Mouse (Mus musculus) forebrain, embryonic 11.5 days (tissue): ENCODE data around the gene Fam155a. TPM values are rescaled to one million over a fixed set of nuclear protein-coding genes. Genes with fewer than 3 reads are reported as not detected.

Source experiments
- ATAC-seq: fragments of 200-750 bp; cut with Nextera tagmentation; replicated peaks from 2 replicates; pipeline ENCODE4 v1.8.0; 2017; ENCODE audit warnings: moderate TSS enrichment; ENCODE audit not compliant: low FRiP score
- DNase-seq: peaks from one replicate; pipeline ENCODE4 v3.0.0-alpha.2; 2017; ENCODE audit warnings: low spot score
- H3K27ac ChIP-seq: fragments of 300-500 bp; sonication (generic); 2 replicates; pipeline ENCODE4 v1.5.1; 2014; ENCODE audit warnings: low read depth, low read length
- H3K27me3 ChIP-seq: fragments of 300-500 bp; sonication (generic); 2 replicates; pipeline ENCODE4 v1.6.1; 2014; ENCODE audit warnings: mild to moderate bottlenecking, low read length, mixed read lengths; ENCODE audit not compliant: control insufficient read depth, insufficient read depth
- H3K36me3 ChIP-seq: fragments of 300-500 bp; sonication (generic); 2 replicates; pipeline ENCODE4 v1.6.1; 2014; ENCODE audit warnings: mild to moderate bottlenecking, low read length, moderate library complexity, mixed read lengths; ENCODE audit not compliant: control insufficient read depth, insufficient read depth
- H3K4me1 ChIP-seq: fragments of 300-500 bp; sonication (generic); replicated peaks from 2 replicates; pipeline ENCODE4 v1.6.1; 2014; ENCODE audit warnings: low read length, mixed read lengths; ENCODE audit not compliant: control insufficient read depth, insufficient read depth
- H3K4me2 ChIP-seq: fragments of 300-500 bp; sonication (generic); 2 replicates; pipeline ENCODE4 v1.6.1; 2014; ENCODE audit warnings: low read depth, mild to moderate bottlenecking, low read length, moderate library complexity, mixed read lengths; ENCODE audit not compliant: severe bottlenecking
- H3K4me3 ChIP-seq: fragments of 300-500 bp; sonication (generic); 2 replicates; pipeline ENCODE4 v1.5.1; 2014; ENCODE audit warnings: low read depth, low read length
- H3K9ac ChIP-seq: fragments of 300-500 bp; sonication (generic); 2 replicates; pipeline ENCODE4 v1.6.1; 2014; ENCODE audit warnings: low read length
- H3K9me3 ChIP-seq: fragments of 300-500 bp; sonication (generic); 2 replicates; pipeline ENCODE4 v1.6.1; 2016; ENCODE audit warnings: low read length, mixed read lengths; ENCODE audit not compliant: control insufficient read depth
- WGBS: fragments of 180-500 bp; shearing (Covaris S2); extraction: QIAGEN DNeasy Blood & Tissue Kit; methylation state at CpG from one replicate; pipeline ENCODE4 v1.1.7; 2014; 5-methylcytosine and 5-hydroxymethylcytosine counted together
- polyA plus RNA-seq: library from polyadenylated mRNA; unstranded; fragments of >200 nt; fragmentation: Nextera tagmentation; extraction: Ambion mirVana; gene quantifications from 2 replicates; pipeline ENCODE4 v1.2.1, GENCODE M21; 2014

The Fam155a gene
- polyA plus RNA-seq, 1 experiment from 2014 or later, result 3.4 TPM

DNA sequence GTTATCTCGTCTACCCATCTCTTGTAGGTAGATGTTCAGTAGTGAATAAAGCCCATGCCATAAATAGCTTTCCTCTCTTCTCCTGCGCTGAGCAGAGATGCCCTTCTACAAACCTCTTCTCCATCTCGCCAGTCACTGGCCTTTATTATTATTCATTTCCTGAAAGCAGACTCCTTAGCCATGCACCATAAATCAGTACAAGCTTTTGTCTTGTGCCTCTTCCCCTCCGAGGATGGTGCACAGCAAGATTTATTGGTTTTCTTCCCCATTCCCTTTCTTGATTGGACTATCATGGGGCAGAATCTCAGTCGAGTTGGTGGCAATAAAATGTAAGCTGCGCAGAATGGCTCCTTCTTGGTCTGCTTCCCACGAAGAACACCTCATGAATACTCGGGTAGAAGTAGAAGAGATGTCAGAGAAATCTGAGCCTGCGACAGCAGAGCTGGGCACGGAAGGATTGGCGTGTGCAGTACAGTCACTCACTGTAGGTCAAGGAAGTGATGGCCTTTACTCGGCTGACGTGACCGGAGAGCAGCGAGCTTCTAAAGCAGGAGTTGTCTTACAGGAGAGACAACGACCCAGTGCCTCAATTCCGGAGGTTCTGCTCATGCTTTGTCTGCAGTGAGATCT is 590.2 kb downstream of the Fam155a start:
- H3K4me3 ChIP-seq, result no peak overlapping the region
- no peak for DNase-seq
- H3K9ac ChIP-seq, result no peak overlapping the region
- no peaks in the 10 kb centered on the region for H3K36me3 ChIP-seq
- H3K9me3 ChIP-seq, result no peaks in the 10 kb centered on the region
- no peak overlapping the region for H3K27ac ChIP-seq
- ATAC-seq, result no peak
- H3K4me1 ChIP-seq, result no peaks in the 10 kb centered on the region
- 93% methylated on average over 17 of the region's 17 CpGs for WGBS
- no peak overlapping the region for H3K4me2 ChIP-seq
- H3K27me3 ChIP-seq, result no peaks in the 10 kb centered on the region

DNA sequence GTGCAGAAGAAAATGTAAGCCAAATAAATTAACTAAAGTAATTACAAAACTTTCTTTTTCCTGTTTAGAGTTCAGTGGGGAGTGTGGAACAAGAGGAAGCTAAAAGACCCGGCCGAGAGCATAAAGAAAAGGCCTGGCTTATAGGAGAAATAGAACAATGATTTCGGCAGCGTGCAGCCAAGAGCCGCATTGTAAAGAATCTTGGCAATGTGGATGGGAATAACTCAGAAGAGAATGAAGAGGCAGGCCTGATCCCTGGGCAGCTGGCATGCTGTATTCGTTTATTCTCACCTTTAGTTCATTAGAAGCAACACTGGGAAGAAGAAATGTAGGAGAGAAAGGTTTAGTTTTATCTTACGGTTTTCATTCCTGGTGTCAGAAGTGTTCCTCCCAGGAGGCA is 594.0 kb downstream of the Fam155a start:
- no peak overlapping the region for H3K27ac ChIP-seq
- H3K27me3 ChIP-seq, result no peaks in the 10 kb centered on the region
- no peaks in the 10 kb centered on the region for H3K9me3 ChIP-seq
- no peaks in the 10 kb centered on the region for H3K36me3 ChIP-seq
- H3K4me2 ChIP-seq, result no peak overlapping the region
- H3K4me3 ChIP-seq, result no peak overlapping the region
- ATAC-seq, result no peak
- H3K4me1 ChIP-seq, result no peaks in the 10 kb centered on the region
- whole genome bisulfite sequencing, result 43% methylated on average over 7 of the region's 7 CpGs
- no peak overlapping the region for H3K9ac ChIP-seq
- DNase-seq, result no peak

DNA sequence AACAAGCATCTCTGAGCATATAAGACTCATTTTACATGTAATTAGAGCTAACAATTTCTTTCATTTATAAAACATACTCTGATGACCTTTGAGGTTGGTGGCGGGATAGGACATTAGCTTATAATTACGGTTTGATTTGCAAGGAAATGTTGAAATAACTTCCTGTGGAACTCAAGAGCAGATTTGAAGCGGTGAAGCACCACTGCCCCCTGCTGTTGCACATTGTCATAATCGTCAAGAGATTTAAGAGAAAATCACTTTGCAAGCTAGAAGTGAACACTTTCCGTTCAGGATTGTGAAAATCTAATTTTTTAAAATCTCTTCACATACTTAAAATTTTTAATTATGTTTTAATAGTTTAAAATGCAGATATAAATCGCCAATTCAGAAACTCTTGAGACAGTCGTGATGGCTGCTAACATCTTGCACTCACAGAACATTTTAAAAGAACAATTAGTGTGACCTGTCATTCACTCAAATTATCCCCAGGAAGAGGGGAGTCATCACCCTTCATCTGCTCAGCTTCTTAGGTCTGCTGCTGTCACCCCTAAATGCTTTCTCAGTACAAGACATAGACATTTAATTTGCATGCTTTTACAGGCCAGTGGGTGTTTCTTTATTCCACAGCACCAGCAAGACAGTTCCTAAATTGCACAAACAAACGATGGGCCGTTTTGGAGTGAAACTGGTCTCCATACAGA is 595.9 kb downstream of the Fam155a start:
- Histone ChIP-seq H3K27me3 (no peaks in the 10 kb centered on the region), H3K27ac (no peak overlapping the region), H3K4me3 (no peak overlapping the region), H3K9me3 (no peaks in the 10 kb centered on the region), H3K36me3 (no peaks in the 10 kb centered on the region), H3K4me2 (no peak overlapping the region), H3K9ac (no peak overlapping the region), H3K4me1 (no peaks in the 10 kb centered on the region)
- no peak for ATAC-seq
- WGBS, result 41% methylated on average over 9 of the region's 9 CpGs
- DNase-seq, result peak; percentile 79

DNA sequence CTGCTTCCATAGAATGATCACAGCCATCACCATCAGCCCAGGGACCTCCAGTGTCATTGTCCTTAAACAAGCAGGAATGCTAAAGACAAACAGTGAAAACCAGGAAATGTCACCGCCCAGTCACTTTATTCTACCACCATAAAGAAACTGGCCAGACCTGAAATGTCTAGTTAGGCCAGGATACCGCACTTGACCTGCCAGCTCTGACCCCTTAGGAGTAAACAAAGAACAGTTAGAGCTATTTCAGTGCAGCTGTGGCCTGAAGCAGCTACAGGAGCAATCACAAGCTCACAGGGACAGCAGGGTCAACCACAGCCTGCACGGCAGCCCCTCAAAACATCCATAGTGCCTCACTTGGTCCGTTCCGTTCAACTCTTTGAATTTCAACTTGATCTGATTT is 599.1 kb downstream of the Fam155a start:
- H3K9me3 ChIP-seq, result no peaks in the 10 kb centered on the region
- H3K36me3 ChIP-seq, result no peaks in the 10 kb centered on the region
- WGBS, result 79% methylated on average over 5 of the region's 5 CpGs
- no peak overlapping the region for H3K27ac ChIP-seq
- ATAC-seq, result no peak
- H3K4me1 ChIP-seq, result no peaks in the 10 kb centered on the region
- H3K4me2 ChIP-seq, result no peak overlapping the region
- no peak overlapping the region for H3K4me3 ChIP-seq
- H3K27me3 ChIP-seq, result no peaks in the 10 kb centered on the region
- DNase-seq, result no peak
- H3K9ac ChIP-seq, result no peak overlapping the region

DNA sequence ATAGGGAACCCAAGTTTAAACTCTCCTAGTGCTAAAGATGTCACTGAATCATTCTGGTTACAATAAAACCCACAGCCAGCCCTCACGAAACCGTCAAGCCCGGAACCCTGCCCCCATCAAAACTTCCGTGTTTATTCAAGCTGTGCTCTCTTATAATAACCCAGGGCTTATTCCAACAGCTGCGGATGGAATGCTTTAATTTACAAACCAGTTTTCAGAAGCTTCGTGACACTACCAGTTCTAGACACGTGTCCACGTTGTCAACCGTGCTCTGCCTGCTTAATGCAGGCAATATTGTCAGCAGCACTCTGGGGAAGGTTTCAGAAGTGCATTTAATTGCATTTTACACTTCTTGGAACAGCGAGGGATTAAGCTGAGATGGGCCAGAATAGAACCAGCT is 603.0 kb downstream of the Fam155a start:
- 82% methylated on average over 10 of the region's 10 CpGs for WGBS
- H3K4me1 ChIP-seq, result no peaks in the 10 kb centered on the region
- DNase-seq (no peak), ATAC-seq (no peak)
- no peak overlapping the region for H3K4me2 ChIP-seq
- no peak overlapping the region for H3K27ac ChIP-seq
- no peaks in the 10 kb centered on the region for H3K27me3 ChIP-seq
- H3K4me3 ChIP-seq, result no peak overlapping the region
- no peaks in the 10 kb centered on the region for H3K9me3 ChIP-seq
- no peaks in the 10 kb centered on the region for H3K36me3 ChIP-seq
- H3K9ac ChIP-seq, result no peak overlapping the region

DNA sequence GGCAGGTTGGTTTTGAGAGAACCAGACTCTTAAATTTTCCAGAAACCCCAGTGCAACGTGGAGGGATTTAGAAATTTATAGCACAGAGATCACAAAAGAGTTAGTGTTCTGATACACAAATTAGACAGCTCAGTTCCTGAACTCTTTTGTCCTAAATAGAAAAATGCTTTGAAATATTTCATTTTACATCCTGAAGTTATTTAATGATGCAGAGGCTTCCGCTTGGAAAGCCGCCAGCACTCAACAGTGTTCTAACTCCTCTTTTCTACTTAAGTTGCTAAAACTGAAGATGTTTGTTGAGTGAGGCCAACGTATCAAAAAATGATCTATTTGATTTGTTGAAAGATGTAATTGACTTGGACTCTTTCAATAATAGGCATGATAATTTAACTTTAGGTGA is 609.4 kb downstream of the Fam155a start:
- WGBS, result 91% methylated on average over 4 of the region's 4 CpGs
- ATAC-seq (no peak), DNase-seq (no peak)
- H3K9ac ChIP-seq, result no peak overlapping the region
- H3K27me3 ChIP-seq, result no peaks in the 10 kb centered on the region
- H3K4me2 ChIP-seq, result no peak overlapping the region
- peaks cover 4% of the 10 kb centered on the region; the same call in 1 of the 2 replicates for H3K4me1 ChIP-seq
- H3K36me3 ChIP-seq, result no peaks in the 10 kb centered on the region
- H3K9me3 ChIP-seq, result no peaks in the 10 kb centered on the region
- no peak overlapping the region for H3K27ac ChIP-seq
- H3K4me3 ChIP-seq, result no peak overlapping the region

DNA sequence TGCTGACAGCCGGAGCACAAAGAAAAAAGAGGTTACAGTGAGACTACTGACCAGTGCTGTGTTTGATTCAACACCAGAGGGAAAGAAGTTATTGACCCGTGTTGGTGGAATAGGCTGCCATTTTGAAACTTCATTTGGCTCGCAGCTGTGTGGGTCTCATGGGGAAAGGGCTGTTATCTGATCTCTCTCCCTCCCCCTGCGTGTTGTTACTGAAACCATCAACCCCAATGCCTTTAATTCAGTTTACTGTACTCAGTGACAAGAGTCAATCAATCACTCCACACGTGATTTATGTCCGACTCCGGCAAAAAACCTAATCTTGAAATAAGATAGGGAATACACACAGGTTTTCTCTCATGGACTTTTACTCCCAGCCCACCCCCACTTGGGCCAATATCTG is 611.6 kb downstream of the Fam155a start:
- Histone ChIP-seq H3K27me3 (no peaks in the 10 kb centered on the region), H3K4me2 (no peak overlapping the region), H3K4me3 (no peak overlapping the region), H3K9me3 (no peaks in the 10 kb centered on the region), H3K36me3 (no peaks in the 10 kb centered on the region), H3K27ac (no peak overlapping the region), H3K4me1 (peaks cover 4% of the 10 kb centered on the region; the same call in 1 of the 2 replicates), H3K9ac (no peak overlapping the region)
- no peak for DNase-seq
- 88% methylated on average over 7 of the region's 7 CpGs for WGBS
- no peak for ATAC-seq

DNA sequence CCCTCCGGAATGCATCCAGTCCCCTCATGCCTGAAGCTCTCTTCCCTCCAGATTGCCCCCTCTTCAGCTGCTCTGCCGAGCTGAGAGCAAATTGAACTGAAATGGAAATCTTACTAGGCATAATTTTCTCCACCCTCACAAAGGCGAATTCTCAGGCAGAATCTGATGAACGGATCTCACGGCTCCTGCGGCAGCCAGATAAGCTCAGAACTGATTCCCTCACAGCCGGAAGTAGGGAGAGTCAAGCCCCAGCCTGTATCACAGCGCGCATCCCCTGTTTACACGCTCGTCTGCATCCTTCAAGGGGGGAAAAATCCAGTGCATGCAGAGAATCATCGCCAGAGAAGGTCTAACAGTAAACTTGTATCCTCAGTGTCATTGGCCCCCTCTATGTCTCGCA is 612.3 kb downstream of the Fam155a start:
- ATAC-seq, result no peak
- H3K4me3 ChIP-seq, result no peak overlapping the region
- no peak overlapping the region for H3K27ac ChIP-seq
- H3K9me3 ChIP-seq, result no peaks in the 10 kb centered on the region
- H3K9ac ChIP-seq, result no peak overlapping the region; the same call in 1 of the 2 replicates
- peaks cover 4% of the 10 kb centered on the region; the same call in 1 of the 2 replicates for H3K4me1 ChIP-seq
- no peaks in the 10 kb centered on the region for H3K27me3 ChIP-seq
- 57% methylated on average over 13 of the region's 13 CpGs for WGBS
- no peak overlapping the region for H3K4me2 ChIP-seq
- H3K36me3 ChIP-seq, result no peaks in the 10 kb centered on the region
- DNase-seq, result no peak
